ENCODE assay signal across 9 mouse cellular contexts in the genomic region with DNA sequence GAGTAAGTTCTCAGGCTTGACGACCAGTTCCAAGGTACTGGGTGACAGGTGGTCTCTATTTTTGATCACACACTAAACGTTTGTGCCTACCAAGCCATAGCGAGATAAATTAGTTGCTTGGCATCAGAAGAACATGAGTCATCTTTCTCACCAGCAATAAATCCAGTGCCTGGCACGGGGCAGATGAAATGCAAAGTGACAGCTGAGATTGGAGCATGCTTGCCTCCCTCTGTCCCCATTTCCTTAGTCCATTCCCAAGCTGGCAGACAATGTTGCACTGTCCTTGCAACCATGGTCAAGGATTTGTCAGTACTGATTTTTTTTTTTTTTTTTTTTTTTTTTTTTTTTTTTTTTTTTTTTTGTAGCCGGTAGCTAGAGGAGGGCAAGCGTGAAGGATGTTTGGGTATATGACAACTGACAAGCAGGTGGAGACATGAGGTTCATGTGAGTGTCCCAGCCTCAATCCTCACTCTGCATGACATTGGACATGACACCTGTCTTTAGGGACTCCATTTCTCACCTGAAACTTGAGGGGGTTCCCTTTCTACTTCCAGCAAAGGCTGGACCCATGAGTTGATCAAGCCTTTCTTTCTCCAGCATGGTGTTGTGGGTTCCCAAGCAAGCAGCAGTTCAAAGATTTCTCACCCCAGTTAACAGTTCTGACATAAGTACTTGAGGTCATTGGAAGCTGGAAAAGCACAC.
DNase-seq lines count a peak whose midpoint lies in the region; ATAC-seq and TF ChIP-seq lines count a peak whose summit lies in the region.
"Had no signal": no experiment of that assay in that cellular context is flagged by ENCODE, and none has a peak within 500 bp of the region (broad histone marks: within the 10 kb centered on the region; RNA-seq: fewer than 3 reads in every experiment).

No protein-coding gene starts in this region.

- no peaks in the 10 kb centered on the region for H3K9me3 ChIP-seq in forebrain, embryonic 10.5 days
- no peaks in the 10 kb centered on the region for H3K9me3 ChIP-seq in hindbrain, embryonic 10.5 days
- H3K9me3 ChIP-seq: hindbrain, embryonic 15.5 days had no signal

- peak; percentile 28 for DNase-seq in ovary, adult 18-20 months (ENCODE audit: low spot score)
- no peak for DNase-seq in ovary, postnatal 36 days (ENCODE audit: low spot score)
- DNase-seq in induced T-regulatory cell, adult 2 months (ENCODE audit: low read depth), result peak; percentile 14
- no peak for DNase-seq in forebrain, embryonic 10.5 days (ENCODE audit: extremely low spot score, low spot score)
- no peak for DNase-seq in c-Kit-positive CD71-positive TER-119-positive erythroid progenitor cells, embryonic 14.5 days (ENCODE audit: low spot score)
- DNase-seq in hindbrain, embryonic 10.5 days (ENCODE audit: low spot score), result no peak

- H3K27ac ChIP-seq in small intestine, adult 2 months (ENCODE audit: insufficient read depth, low read depth, low read length), result peak overlapping the region; percentile 35; the same call in 1 of the 2 replicates
- no peak overlapping the region for H3K27ac ChIP-seq in forebrain, embryonic 10.5 days
- H3K27ac ChIP-seq in hindbrain, embryonic 10.5 days, result no peak overlapping the region
- H3K27ac ChIP-seq: hindbrain, embryonic 15.5 days had no signal

- TF ChIP-seq POLR2A in small intestine, adult 2 months (IDR thresholded peaks at IDR 0.05; ENCODE audit: low read depth, low read length), result no peak

- peak; percentile 98 for ATAC-seq in cerebellum, adult (ENCODE audit: insufficient number of reproducible peaks, low FRiP score, low TSS enrichment)

- no peaks in the 10 kb centered on the region for H3K36me3 ChIP-seq in small intestine, adult 2 months (ENCODE audit: control insufficient read depth, insufficient read depth, low read length)
- no peaks in the 10 kb centered on the region for H3K36me3 ChIP-seq in forebrain, embryonic 10.5 days (replicated peaks)
- no peaks in the 10 kb centered on the region for H3K36me3 ChIP-seq in hindbrain, embryonic 10.5 days
- H3K36me3 ChIP-seq: hindbrain, embryonic 15.5 days had no signal

- H3K4me3 ChIP-seq in small intestine, adult 2 months (ENCODE audit: low read depth, low read length), result no peak overlapping the region
- H3K4me3 ChIP-seq in forebrain, embryonic 10.5 days, result no peak overlapping the region
- no peak overlapping the region for H3K4me3 ChIP-seq in hindbrain, embryonic 10.5 days
- H3K4me3 ChIP-seq: hindbrain, embryonic 15.5 days had no signal

- TF ChIP-seq CTCF in small intestine, adult 2 months (IDR thresholded peaks at IDR 0.05; ENCODE audit: extremely low read depth, insufficient read length, insufficient replicate concordance, low read depth, low read length), result no peak

- H3K27me3 ChIP-seq in small intestine, adult 2 months (ENCODE audit: control insufficient read depth, insufficient read depth, low read length), result no peaks in the 10 kb centered on the region
- no peaks in the 10 kb centered on the region for H3K27me3 ChIP-seq in forebrain, embryonic 10.5 days (ENCODE audit: poor library complexity, severe bottlenecking)
- H3K27me3 ChIP-seq in hindbrain, embryonic 10.5 days (ENCODE audit: insufficient read depth, poor library complexity, severe bottlenecking), result no peaks in the 10 kb centered on the region
- H3K27me3 ChIP-seq: hindbrain, embryonic 15.5 days had no signal

- peaks cover 3% of the 10 kb centered on the region; the same call in 1 of the 2 replicates for H3K4me1 ChIP-seq in small intestine, adult 2 months (ENCODE audit: control insufficient read depth, insufficient read depth, insufficient read length, low read length)
- H3K4me1 ChIP-seq in forebrain, embryonic 10.5 days, result no peaks in the 10 kb centered on the region
- H3K4me1 ChIP-seq in hindbrain, embryonic 10.5 days (replicated peaks), result peaks cover 14% of the 10 kb centered on the region
- H3K4me1 ChIP-seq: hindbrain, embryonic 15.5 days had no signal

- 47% methylated on average over 6 of the region's 6 CpGs for WGBS in small intestine, adult 2 months
- WGBS in forebrain, embryonic 10.5 days, result 89% methylated on average over 6 of the region's 6 CpGs
- WGBS in hindbrain, embryonic 10.5 days, result 89% methylated on average over 6 of the region's 6 CpGs

Comparison
In these comparisons a context has a peak if more than half of its experiments do, and no peak if none do; other contexts are left out.
1. DNase-seq: peak in ovary, adult 18-20 months (single experiment) and induced T-regulatory cell, adult 2 months (single experiment); none in ovary, postnatal 36 days (single experiment), forebrain, embryonic 10.5 days (single experiment), c-Kit-positive CD71-positive TER-119-positive erythroid progenitor cells, embryonic 14.5 days (single experiment) and hindbrain, embryonic 10.5 days (single experiment).